Mouse (Mus musculus): ENCODE results near the gene Smim27.
"Not testable (repeated sequence)": the region's sequence is repeated elsewhere in the genome, so short reads cannot be mapped to it uniquely, and the experiment has no call there.

Gene Smim27

DNA sequence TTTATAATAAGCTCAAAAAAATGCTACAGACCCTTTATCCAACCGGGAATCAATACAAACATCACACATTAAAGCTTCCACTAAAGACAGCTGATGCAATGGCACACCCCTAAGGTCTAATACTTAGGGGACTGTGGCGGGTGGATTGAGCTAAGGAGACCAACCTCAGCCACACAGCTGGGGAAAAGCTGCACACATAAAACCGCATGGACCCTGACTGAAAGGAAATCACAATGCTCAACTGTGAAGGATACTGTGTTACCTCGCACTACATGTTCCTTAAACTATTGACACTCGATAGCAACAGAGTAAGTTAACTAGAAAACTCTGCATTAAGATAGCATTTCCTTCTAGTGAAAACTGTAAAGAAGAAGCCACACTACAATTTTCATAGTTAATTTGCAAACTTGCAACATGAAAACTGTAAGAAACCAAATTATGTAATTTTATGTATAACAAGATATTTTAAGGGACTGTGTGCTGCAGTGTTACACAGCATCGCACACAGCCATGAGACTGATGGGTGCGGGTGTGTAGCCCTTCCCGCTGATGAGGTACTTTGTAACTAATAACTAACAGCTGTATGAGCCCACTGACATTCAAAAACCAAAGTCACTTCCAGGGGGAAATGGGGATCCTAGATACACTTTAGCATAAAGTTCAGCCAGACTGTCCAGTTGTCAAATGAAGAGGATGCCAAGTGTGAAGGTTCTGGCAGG, 14.8 kb upstream of the Smim27 start:
- DNase-seq (ENCODE audit: low read depth) = no peak

DNA sequence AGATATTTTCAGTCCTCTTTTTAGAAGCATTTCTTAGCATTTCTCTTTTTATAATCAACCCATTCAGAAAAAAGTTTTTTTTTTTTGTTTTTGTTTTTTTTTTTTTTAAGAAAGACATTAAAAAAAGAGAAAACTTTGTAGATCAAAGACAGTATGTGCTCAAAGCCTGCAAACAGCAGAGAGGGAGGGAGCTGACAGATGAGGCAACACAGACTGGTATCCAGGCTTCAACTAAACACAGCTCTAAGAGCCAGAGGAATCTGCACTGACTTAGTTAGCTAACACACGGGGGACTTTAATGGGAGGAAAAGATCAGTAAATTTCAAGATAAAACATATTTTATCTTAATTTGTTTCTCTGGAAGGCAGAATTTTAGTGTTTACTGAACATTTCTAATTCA, 5.1 kb upstream of the Smim27 start:
- DNase-seq (ENCODE audit: low read depth) = no peak

DNA sequence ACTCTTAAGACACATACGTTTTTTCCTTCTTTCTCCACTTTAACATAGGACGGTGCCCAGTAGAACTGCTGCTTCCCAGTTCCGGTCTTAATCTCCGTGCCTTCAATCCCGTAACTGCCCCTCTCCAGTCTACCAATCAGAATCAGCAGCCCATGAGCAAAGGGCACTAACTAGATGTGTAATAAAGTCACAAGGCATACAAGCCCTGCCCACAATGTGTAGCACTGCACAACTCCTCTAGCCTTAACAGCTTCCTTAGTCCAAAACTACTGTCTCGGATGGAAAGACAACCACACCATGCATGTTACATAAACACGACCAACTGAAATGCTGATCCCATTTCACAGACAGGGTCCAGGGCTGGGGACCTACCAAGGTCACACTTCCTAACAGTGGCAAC, 1.7 kb upstream of the Smim27 start:
- peak; percentile 26 for DNase-seq (ENCODE audit: low read depth)

DNA sequence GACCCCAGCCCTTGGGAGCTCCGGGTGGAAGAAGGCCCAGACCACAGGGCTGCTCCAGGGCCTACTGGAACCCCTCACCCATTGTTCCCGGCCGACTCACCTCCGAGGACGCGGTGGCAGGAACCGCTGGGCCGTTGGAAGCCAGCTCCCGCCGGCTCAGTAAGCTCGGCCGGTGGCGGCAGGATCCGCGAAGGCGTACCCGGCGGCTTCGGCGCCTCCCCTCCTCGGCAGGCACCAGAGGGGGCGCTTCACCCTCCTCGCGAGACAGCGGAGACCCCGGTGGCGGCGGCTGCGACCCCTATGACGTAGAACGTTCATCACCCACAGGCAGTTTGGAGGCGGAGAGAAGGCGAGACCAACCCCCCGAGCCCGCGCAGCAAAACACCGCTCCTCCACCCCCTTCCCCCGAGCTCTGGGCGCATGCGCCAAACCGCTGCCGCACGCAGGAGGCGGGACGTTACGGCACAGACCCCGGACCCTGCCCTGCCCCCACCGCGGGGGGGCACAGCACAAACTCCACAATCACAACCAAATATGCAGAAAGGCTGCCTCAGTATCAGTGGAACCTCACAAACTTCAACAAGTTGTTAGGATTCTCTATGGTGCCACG, 1.1 kb upstream of the Smim27 start:
- peak; percentile 88 for DNase-seq (ENCODE audit: low read depth)

DNA sequence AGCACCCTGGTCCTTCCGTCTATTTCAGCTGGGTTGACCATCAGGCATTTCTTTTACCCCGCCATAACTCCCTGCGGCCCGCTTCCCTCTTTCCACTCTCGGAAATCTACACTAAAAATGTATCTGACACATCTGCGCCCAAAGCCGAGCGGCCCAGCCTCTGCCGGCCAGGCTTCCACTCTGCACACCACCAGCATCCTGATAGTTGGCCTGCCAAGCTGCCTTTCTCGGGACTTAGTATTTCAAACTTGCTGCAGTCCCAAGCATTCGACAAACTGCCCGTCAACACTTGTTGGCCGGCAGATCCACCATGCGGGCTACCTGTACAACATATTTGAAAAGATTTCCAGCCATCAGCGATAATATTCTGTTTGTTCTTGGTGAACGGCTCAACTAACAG, 544 bp upstream of the Smim27 start:
- DNase-seq (ENCODE audit: low read depth) = no peak

DNA sequence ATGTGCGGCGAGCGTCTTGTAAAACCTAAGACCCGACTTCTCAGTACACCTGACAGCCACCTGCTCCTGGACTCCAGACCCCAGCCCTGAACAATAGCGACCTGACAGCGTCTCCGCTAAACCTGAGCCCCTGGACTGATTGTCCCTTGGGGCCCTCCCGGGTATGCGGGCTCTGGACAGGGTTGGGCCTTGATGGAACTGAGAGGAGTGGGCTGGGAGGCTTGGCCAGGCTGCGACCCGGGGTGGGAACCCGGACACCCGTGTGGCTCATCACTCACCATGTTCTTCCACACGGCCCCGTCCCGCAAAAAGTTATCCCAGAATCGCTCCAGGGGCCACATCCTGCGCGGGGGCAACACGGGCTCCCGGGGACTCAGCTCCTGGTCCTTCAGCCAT, 9.5 kb downstream of the Smim27 start:
- DNase-seq (ENCODE audit: low read depth) = no peak

DNA sequence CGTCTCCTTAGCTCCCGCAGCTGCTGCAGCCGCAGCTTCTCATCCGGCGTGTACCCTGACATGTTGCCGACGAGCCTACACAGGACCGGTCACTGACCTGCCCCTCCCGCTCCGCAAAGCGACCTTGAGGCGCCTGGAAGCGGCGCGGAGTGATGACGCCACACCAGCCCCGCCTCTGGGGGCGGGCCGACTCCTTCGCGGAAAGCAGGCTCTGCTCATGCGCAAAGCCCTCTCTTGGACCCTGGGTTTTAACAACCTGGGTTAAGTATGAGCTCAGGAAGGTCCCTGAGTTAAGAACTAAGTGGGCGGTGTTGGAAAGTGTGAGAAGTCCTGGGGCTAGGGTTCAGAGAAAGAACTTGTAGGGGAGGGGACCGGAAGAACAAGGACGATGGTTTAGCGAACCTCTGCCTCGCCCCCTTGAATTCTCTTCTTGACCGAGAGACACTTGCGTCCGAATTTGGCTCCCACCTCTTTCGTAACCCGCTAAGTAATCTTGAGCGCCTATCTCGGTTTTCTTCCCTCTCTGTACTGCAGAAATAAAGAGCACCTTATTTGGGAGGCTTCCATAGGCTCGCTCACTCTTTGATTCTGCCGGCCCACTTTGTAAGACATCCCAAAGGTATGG, 10.0 kb downstream of the Smim27 start, which contains the start of gene Ndufb6:
Gene Ndufb6 (minus strand): TSS at position 146 of the 625 bp plus-strand sequence.
- DNase-seq (ENCODE audit: low read depth) = peak; percentile 98

DNA sequence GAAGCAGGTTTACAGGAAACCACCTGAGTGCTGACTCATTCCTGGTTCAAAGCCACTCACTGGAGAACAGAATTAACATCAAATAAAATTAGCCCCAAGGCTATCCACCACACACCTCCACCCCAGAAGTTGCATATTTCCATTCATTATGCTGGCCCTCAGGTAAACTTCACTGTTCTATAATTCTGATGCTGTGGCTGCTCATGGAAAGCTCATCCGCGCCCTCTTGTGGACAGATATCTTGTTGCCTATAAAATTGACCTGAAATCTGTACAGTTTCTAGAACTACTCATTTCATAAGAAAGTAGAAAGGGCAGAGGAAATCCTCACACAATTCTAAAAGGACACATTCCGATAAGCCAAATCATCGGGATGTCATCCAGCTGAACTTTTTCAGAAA, 16.2 kb downstream of the Smim27 start:
- peak; percentile 75 for DNase-seq (ENCODE audit: low read depth)

DNA sequence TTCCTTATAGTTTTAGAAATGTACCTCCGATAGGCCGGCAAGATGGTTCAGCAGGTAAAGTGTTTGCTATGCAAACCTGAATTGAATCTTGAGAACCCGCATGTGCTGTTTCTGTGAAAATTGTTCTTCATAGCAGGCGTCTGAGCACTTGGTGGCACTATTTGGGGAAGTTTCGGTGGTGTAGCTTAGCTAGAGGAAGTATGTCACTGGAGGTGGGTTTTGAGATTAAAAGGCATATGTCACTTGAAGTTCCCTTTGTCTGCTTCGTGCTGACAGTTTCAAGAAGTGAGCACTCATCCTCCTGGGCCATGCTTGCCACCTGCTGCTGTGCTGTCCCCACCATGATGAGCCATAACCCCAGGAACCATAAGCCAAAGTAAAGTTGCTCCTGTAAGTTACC, 18.0 kb downstream of the Smim27 start:
- DNase-seq (ENCODE audit: low read depth) = peak; percentile 73

DNA sequence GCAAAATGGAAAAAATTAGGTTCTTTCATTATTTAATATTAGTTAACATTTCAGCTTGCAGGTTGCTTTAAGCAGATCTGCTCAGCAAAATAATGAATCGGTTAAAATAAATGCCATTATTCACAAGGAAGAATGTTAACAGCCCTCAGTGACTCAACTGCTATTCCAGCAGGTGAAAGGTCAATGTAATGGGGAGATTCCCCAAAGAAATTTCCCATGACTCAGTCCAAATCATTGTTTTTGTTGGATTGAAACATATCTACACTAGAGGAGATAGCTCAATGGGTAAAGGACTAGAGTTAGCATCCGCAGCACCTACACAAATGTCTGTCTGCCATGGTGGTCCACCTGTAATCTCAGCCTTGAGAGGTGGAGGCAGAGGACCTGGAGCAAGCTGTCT, 19.7 kb downstream of the Smim27 start:
- DNase-seq (ENCODE audit: low read depth) = no peak

DNA sequence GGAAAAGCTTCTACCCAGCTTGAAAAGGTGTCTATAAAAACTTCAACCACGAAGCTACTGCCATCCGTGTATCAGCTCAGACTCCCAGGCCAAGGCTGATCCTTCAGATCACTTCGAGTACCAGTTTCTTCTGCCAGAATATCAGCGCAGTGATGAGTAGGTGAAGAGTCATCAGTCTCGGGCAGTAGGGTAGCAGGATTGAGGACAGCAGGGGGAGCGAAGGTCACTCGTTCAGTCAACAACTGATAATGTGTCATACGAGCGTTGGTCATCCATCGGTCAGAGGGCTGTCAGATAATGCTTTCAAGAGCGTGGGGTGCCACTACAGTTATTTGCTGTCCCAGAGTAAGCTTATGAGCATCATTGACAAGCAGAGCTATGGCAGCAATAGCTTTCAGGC, 22.1 kb downstream of the Smim27 start:
- DNase-seq (ENCODE audit: low read depth) = not testable (repeated sequence)

DNA sequence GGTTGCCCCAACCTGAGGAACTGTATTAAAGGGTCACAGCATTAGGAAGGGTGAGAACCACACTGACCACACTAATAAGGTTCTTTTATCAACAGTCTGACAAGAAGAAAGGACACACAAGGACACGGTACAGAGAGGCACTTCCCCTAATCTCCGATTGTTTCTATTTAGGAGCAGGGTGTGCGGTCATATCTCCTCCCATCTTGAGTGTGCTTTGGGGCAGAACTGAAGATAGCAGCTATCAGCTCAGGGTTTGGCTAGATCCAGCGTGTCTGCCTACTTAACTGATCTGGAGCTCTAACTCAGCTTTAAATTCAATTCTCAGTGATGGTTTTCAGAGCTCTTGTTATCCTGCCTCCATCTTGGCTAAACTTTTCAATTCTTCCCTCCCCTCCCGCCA, 29.8 kb downstream of the Smim27 start:
- DNase-seq (ENCODE audit: low read depth) = peak; percentile 81

DNA sequence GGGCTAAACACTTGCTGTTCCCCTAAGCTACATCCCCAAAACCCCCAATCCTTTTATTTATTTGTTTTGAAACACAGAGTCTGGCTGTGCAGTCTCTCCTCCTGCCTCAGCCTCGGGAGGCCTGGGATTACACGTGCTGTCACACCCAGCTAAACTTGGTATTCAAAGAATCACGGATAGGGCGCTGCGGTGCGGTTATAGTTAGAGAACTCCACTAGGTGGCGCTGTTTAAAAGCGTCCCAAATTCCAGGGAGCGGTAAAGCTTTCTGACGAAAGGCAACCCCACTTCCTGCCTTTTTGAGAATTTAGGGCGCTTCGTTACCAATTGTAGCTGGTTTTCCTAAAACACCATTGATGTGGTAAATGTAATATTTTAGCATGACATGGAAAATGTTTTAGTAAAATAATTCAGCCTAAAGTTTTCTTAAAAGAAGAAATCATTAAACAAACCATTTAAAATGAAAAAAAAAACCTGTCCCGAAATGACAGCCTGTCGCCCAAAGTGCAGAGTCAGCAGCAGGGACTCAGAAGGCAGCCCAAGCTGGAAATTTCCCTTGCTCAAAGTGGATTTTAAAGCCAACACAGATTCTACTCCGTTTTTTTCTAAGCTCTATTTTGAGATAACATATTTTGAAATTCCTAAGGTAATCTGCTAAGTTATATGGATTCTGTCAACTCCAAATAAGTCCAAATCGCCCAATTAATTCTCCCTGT, 31.9 kb downstream of the Smim27 start:
- peak; percentile 89 for DNase-seq (ENCODE audit: low read depth)

DNA sequence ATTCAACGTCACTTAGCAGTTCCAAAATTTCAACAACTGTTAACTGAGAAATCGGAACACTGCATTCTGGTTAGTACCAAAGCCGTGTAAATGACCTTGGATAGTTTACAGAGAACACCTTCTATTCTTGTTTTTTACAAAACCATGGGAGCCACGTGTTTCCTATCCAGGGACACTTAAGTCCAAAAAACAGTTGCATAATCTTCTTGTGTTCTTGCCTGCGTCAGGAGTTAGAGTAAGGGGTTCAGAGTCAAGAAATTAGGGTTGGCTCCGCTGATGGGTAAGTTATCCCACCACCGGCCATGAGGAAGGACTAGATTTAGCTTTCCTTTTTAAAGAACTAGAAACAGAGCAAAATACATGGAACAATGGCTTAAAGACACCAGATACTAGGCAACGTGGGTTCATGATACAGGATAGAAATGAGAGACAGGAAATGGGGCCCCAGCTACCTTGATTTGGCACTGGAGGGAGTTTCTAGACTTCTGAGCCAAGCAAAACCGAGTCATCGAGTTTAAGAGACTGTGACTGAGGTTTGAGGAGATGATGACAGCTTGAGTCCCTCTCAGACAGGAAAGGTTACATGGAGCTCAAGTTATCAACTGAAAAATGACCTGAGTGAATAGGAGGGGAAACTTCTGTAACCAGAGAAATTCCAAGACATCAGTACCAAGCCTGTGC, 33.2 kb downstream of the Smim27 start:
- peak; percentile 65 for DNase-seq (ENCODE audit: low read depth)

DNA sequence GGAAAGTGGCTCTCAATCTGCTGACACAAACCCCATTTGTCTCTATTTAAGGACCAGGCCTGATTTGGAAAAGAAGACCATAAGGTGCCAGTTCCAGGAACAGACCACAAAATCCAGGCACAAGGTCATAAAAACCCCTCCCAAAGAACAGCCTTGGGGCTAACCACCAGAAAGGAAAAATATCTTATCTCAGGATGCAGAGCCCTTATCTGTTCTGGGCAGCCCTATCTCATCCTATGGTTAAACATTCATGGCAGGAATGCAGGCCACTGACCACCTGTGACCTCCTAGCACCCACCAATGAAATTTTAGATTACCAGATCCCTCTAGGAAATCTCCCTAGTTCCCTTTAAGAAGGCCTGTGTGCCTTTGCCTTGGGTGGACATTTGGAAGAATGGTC, 40.3 kb downstream of the Smim27 start:
- DNase-seq (ENCODE audit: low read depth) = peak; percentile 95

DNA sequence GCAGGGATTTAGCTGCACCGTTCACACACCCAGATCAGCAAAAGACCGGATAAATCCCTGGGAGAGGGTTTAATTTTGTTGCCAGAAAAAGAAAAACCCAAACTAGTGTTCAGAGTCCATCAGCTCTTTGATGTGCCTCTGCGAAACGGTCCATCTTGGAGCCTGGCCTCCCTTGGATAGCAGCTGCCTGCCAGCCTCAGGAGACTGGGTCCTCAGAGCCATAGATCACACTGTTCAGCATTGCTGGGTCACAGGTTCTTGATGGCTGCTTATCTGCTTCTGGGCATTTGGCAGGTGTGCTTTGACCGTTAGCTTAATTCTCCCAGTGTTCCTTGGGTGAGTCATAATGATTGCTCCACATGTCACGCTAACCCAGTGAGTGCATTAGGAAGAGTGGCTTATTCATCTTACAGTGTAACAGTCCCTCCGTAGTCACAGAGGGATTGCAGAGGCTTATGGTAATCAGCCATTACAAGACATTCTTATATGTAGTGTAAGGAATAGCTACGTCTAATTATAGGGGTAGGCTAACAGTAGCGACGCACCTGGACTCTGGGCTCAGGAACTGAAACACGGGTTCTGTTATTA, 41.5 kb downstream of the Smim27 start:
- peak; percentile 86 for DNase-seq (ENCODE audit: low read depth)

DNA sequence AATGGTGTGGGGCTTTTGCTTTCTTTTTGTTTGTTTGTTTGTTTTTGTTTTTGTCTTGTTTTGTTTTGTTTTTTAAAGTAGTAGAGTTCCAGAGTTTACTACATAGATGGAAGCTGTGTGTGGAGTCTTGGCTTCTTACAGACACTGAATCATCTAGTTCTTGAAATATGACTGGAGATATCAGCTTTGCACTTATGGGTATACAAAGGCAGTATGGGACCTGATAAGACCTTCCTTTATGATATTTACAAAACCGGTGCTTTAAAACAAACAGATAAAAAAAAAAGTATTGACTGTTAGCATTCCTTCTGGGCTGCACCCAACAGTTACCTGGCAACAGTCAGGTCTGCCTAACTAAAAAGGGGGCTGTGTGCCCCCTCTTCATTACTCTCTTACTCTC, 42.8 kb downstream of the Smim27 start:
- DNase-seq (ENCODE audit: low read depth) = no peak

DNA sequence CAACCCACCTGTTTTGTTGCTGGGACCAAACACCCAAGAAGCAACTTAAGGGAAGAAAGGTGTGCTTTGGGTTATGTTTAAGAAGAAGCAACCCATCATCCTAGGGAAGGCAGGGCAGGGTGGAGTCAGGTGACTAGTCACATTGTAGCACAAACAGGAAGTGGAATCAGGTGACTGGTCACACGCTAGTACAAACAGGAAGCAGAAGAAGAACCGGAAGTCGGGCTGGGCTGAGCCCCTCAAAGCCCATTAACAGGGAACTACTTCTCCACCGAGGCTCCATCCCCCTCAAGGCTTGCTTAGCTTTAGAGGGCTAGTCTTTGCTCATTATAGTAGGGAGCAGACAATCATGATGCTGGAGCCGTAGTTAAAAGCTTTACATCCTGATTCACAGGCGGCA, 43.6 kb downstream of the Smim27 start:
- DNase-seq (ENCODE audit: low read depth) = peak; percentile 69

DNA sequence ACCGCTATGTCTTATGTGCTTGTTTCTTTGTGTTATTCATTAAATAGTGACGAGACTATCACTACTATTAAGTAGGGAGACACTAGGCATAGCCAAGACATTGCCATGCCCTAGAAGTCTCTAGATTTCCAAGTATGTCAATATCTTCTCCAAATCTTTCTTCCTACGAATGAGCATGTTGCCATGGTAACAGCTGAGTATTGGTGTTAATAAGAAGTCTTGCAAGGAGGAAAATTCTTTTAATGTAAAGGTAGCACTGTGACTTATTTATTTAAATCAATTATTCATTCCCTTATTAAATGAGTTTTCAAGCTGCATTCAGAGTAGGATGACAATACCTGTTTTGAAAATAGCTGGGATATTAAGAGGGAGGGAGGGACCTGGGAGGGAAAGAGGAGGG, 48.0 kb downstream of the Smim27 start:
- DNase-seq (ENCODE audit: low read depth) = no peak

Data from 416B (cell line).